Comparison of ENCODE assay signal across 41 mouse cellular contexts in genomic region chr16:96384741-96385140, GRCm38 (mm10). TPM values are rescaled to one million over a fixed set of nuclear protein-coding genes. Genes with fewer than 3 reads are reported as not detected.
"Had no signal": no experiment of that assay in that cellular context is flagged by ENCODE, and none has a peak within 500 bp of the region (broad histone marks: within the 10 kb centered on the region; RNA-seq: fewer than 3 reads in every experiment).

No protein-coding gene starts in this region.

- H3K9ac ChIP-seq: limb, embryonic 12.5 days; limb, embryonic 13.5 days; limb, embryonic 15.5 days; liver, embryonic 12.5 days; liver, embryonic 13.5 days; liver, embryonic 14.5 days; liver, embryonic 15.5 days; liver, postnatal 0 days; lung, embryonic 14.5 days; lung, embryonic 15.5 days; midbrain, embryonic 12.5 days; midbrain, embryonic 15.5 days; neural tube, embryonic 12.5 days; neural tube, embryonic 13.5 days had no signal

- H3K27me3 ChIP-seq: limb, embryonic 12.5 days; limb, embryonic 13.5 days; limb, embryonic 15.5 days; liver, embryonic 12.5 days; liver, embryonic 13.5 days; liver, embryonic 15.5 days; lung, embryonic 15.5 days; midbrain, embryonic 12.5 days; midbrain, embryonic 15.5 days; neural tube, embryonic 12.5 days; neural tube, embryonic 13.5 days had no signal

- H3K36me3 ChIP-seq: limb, embryonic 10.5 days; limb, embryonic 12.5 days; limb, embryonic 13.5 days; limb, embryonic 15.5 days; liver, embryonic 12.5 days; liver, embryonic 13.5 days; liver, embryonic 15.5 days; lung, embryonic 15.5 days; midbrain, embryonic 10.5 days; midbrain, embryonic 12.5 days; midbrain, embryonic 15.5 days; neural tube, embryonic 12.5 days; neural tube, embryonic 13.5 days had no signal

- H3K27ac ChIP-seq: limb, embryonic 10.5 days; limb, embryonic 12.5 days; limb, embryonic 13.5 days; limb, embryonic 15.5 days; liver, embryonic 12.5 days; liver, embryonic 13.5 days; liver, embryonic 14.5 days; liver, embryonic 15.5 days; lung, embryonic 15.5 days; macrophage; midbrain, embryonic 10.5 days; midbrain, embryonic 12.5 days; midbrain, embryonic 15.5 days; neural tube, embryonic 12.5 days; neural tube, embryonic 13.5 days had no signal

- H3K4me2 ChIP-seq: limb, embryonic 12.5 days; limb, embryonic 13.5 days; limb, embryonic 15.5 days; liver, embryonic 11.5 days; liver, embryonic 12.5 days; liver, embryonic 13.5 days; liver, embryonic 15.5 days; lung, embryonic 14.5 days; lung, embryonic 15.5 days; midbrain, embryonic 11.5 days; midbrain, embryonic 12.5 days; midbrain, embryonic 15.5 days; neural tube, embryonic 12.5 days; neural tube, embryonic 13.5 days had no signal

- H3K4me3 ChIP-seq: limb, embryonic 10.5 days; limb, embryonic 12.5 days; limb, embryonic 13.5 days; limb, embryonic 15.5 days; liver, embryonic 12.5 days; liver, embryonic 13.5 days; liver, embryonic 15.5 days; lung, embryonic 15.5 days; megakaryocyte, embryonic 14.5 days; midbrain, embryonic 10.5 days; midbrain, embryonic 12.5 days; midbrain, embryonic 15.5 days; myocyte; neural tube, embryonic 12.5 days; neural tube, embryonic 13.5 days had no signal

- H3K4me1 ChIP-seq: limb, embryonic 10.5 days; limb, embryonic 12.5 days; limb, embryonic 13.5 days; limb, embryonic 15.5 days; liver, embryonic 12.5 days; liver, embryonic 13.5 days; liver, embryonic 15.5 days; lung, embryonic 15.5 days; megakaryocyte, embryonic 14.5 days; midbrain, embryonic 10.5 days; midbrain, embryonic 12.5 days; midbrain, embryonic 15.5 days; neural tube, embryonic 12.5 days; neural tube, embryonic 13.5 days had no signal

- ATAC-seq: liver, embryonic 12.5 days; liver, postnatal 0 days; lung, postnatal 0 days; midbrain, embryonic 15.5 days; midbrain, embryonic 16.5 days had no signal

- H3K9me3 ChIP-seq: limb, embryonic 10.5 days; limb, embryonic 13.5 days; limb, embryonic 15.5 days; liver, embryonic 12.5 days; liver, embryonic 13.5 days; liver, embryonic 15.5 days; lung, embryonic 15.5 days; midbrain, embryonic 10.5 days; midbrain, embryonic 12.5 days; midbrain, embryonic 15.5 days; neural tube, embryonic 12.5 days; neural tube, embryonic 13.5 days had no signal

- DNase-seq: left cerebral cortex, postnatal 4 days; liver; liver, embryonic 13.5 days; liver, postnatal 0 days; lung, adult 18-20 months; lung, adult 2 months; lung, embryonic 14.5 days; lung, postnatal 10 days; lung, postnatal 14 days; lung, postnatal 36 days; lung, postnatal 4 days; midbrain, embryonic 14.5 days had no signal

RNA-seq across cellular contexts. Expression of gene Itgb2l, which starts 58.7 kb away (rescaled TPM):
- total RNA-seq: left cerebral cortex, adult 8-10 months; left cerebral cortex, postnatal 10 days; left cerebral cortex, postnatal 14 days; left cerebral cortex, postnatal 25 days; left cerebral cortex, postnatal 36 days; left cerebral cortex, postnatal 4 days; liver, adult 2 months; megakaryocyte-erythroid progenitor cell, adult 5-6 weeks; monocyte, adult 5-6 weeks had no signal
- polyA plus RNA-seq: limb, embryonic 13.5 days; liver, adult 2 months; midbrain, embryonic 10.5 days; midbrain, embryonic 11.5 days; midbrain, embryonic 12.5 days; midbrain, embryonic 14.5 days; midbrain, embryonic 15.5 days; midbrain, embryonic 16.5 days; neural tube, embryonic 11.5 days; neural tube, embryonic 13.5 days had no signal
